Mouse (Mus musculus) midbrain, embryonic 14.5 days (tissue): ENCODE data around the gene AC129217.1. TPM values are rescaled to one million over a fixed set of nuclear protein-coding genes. Genes with fewer than 3 reads are reported as not detected.

Experiments used
- ATAC-seq: fragments of 200-750 bp; cut with Nextera tagmentation; 2 replicates; pipeline ENCODE4 v1.8.0; 2017; ENCODE audit warnings: moderate number of reproducible peaks, moderate library complexity; ENCODE audit not compliant: low FRiP score, low TSS enrichment
- DNase-seq: peaks from one replicate; pipeline ENCODE4 v3.0.0-alpha.2; 2015
- H3K27ac ChIP-seq: fragments of 300-500 bp; sonication (generic); replicated peaks from 2 replicates; pipeline ENCODE4 v1.5.1; 2014; ENCODE audit warnings: mild to moderate bottlenecking, low read depth, low read length, moderate library complexity
- H3K27me3 ChIP-seq: fragments of 300-500 bp; sonication (generic); 2 replicates; pipeline ENCODE4 v1.6.1; 2014; ENCODE audit warnings: low read length, control low read depth, mixed read lengths; ENCODE audit not compliant: control insufficient read depth, insufficient read depth
- H3K36me3 ChIP-seq: fragments of 300-500 bp; sonication (generic); 2 replicates; pipeline ENCODE4 v1.6.1; 2014; ENCODE audit warnings: low read length, control low read depth; ENCODE audit not compliant: control insufficient read depth, insufficient read depth
- H3K4me1 ChIP-seq: fragments of 300-500 bp; sonication (generic); 2 replicates; pipeline ENCODE4 v1.6.1; 2014; ENCODE audit warnings: mild to moderate bottlenecking, antibody characterized with exemption, low read length, control low read depth; ENCODE audit not compliant: control insufficient read depth, insufficient read depth
- H3K4me2 ChIP-seq: fragments of 300-500 bp; sonication (generic); 2 replicates; pipeline ENCODE4 v1.6.1; 2014; ENCODE audit warnings: mild to moderate bottlenecking, low read length, moderate library complexity
- H3K4me3 ChIP-seq: fragments of 300-500 bp; sonication (generic); replicated peaks from 2 replicates; pipeline ENCODE4 v1.5.1; 2014; ENCODE audit warnings: low read depth, low read length
- H3K9ac ChIP-seq: fragments of 300-500 bp; sonication (generic); replicated peaks from 2 replicates; pipeline ENCODE4 v1.6.1; 2014; ENCODE audit warnings: mild to moderate bottlenecking, low read length, moderate library complexity
- H3K9me3 ChIP-seq: fragments of 300-500 bp; sonication (generic); 2 replicates; pipeline ENCODE4 v1.6.1; 2016; ENCODE audit warnings: low read length, control low read depth, mixed read lengths; ENCODE audit not compliant: control insufficient read depth
- WGBS: fragments of 180-500 bp; shearing (Covaris S2); extraction: QIAGEN DNeasy Blood & Tissue Kit; methylation state at CpG from one replicate; pipeline ENCODE4 v1.1.7; 2014; 5-methylcytosine and 5-hydroxymethylcytosine counted together
- polyA plus RNA-seq: library from polyadenylated mRNA; unstranded; fragments of >200 nt; fragmentation: Nextera tagmentation; extraction: Ambion mirVana; gene quantifications from 2 replicates; pipeline ENCODE4 v1.2.1, GENCODE M21; 2014

AC129217.1 gene
- polyA plus RNA-seq = not detected in 2 replicates

DNA sequence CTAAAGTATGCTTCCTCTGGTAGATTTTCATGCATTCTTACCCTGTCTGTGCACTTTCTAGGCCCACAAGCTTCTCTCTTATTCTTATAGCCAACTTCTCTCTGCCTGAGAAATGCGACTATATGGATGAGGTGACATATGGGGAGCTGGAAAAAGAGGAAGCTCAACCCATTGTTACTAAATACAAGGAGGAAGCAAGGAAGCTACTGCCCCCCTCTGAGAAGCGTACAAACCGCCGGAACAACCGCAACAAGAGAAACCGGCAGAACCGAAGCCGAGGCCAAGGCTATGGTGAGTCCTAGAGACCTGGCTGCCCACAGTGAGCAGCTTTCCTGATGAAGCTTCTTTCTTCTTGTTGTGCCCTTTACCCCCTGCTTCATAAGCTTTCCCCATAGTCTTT is at the start of gene AC129217.1:
Gene AC129217.1 (plus strand): TSS at position 114 of the 400 bp plus-strand sequence.
- no peak for DNase-seq
- Histone ChIP-seq H3K4me1 (no peaks in the 10 kb centered on the region), H3K9ac (no peak within 1 kb of the TSS), H3K36me3 (peaks cover 97% of the 10 kb centered on the region), H3K4me3 (no peak within 1 kb of the TSS), H3K9me3 (no peaks in the 10 kb centered on the region), H3K4me2 (no peak within 1 kb of the TSS), H3K27me3 (no peaks in the 10 kb centered on the region), H3K27ac (no peak within 1 kb of the TSS)
- no peak for ATAC-seq
- 86% methylated on average over 8 of the region's 8 CpGs for WGBS

DNA sequence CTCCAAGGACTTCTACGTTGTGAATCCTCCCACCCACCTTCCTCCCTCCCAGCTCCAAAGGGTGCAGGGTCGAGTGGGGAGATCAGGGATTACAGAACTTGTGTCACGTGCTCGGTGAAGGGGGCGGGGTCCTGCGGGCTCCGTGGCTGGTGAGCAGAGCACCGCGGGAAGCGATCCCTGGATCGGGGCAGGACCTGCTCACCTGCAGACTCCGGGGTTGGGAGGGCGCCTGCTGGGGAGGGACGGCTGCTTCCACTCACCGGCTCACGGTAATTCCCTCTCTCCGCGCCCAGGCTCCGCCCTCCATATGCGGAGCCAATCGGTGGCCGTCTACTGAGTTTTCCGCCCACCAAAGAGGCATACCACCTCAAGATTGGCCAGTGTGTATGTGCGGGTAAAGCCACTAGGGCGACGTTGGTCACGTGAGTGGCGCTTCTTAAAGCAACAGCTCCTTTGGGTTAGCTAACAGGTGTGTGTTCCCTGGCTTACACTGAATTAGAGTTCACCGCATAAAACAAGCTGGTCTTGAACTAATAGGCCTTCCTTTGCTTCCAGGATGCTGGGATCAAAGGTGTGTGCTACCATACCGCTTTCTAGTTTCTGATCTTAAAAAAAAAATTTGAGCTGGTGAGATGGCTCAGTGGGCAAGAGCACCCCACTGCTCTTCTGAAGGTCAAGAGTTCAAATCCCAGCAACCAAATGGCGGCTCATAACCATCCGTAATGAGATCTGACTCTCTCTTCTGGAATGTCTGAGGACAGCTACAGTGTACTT is 43.4 kb upstream of the AC129217.1 start, which contains the start of gene Taf6l:
Gene Taf6l (minus strand): TSS at position 410 of the 774 bp plus-strand sequence.
- ATAC-seq (peak; percentile 99), DNase-seq (peak; percentile 96)
- peak within 1 kb of the TSS; percentile 69 for H3K4me2 ChIP-seq
- no peaks in the 10 kb centered on the region for H3K27me3 ChIP-seq
- H3K4me3 ChIP-seq = peak within 1 kb of the TSS; percentile 75
- H3K9ac ChIP-seq = peak within 1 kb of the TSS; percentile 66
- WGBS = 1% methylated on average over 32 of the region's 32 CpGs
- H3K4me1 ChIP-seq = peaks cover 13% of the 10 kb centered on the region; the same call in 1 of the 2 replicates
- peak within 1 kb of the TSS; percentile 75 for H3K27ac ChIP-seq
- peaks cover 26% of the 10 kb centered on the region for H3K36me3 ChIP-seq
- H3K9me3 ChIP-seq = no peaks in the 10 kb centered on the region

DNA sequence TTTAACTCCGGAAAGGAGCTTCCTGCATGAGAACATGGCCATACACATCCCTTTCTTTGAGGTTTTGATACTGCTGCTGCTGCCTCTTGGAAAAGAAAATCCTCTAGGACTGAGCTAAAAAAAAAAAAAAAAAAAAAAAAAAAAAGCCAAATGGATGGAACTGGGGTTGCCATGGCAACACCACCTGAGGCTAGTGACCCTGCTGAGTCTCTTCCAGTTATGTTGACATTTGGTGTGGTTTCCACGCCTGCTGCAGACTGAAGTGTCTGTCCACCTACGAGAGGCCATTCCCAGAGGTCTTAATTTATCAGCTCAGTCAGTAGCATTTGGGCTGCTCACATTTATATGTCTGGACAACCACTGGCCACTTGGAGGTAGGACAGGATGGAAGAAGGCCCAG is 41.1 kb upstream of the AC129217.1 start:
- Histone ChIP-seq H3K9me3 (no peaks in the 10 kb centered on the region), H3K36me3 (peaks cover 15% of the 10 kb centered on the region), H3K4me2 (no peak overlapping the region; the same call in 1 of the 2 replicates), H3K4me1 (peaks cover 13% of the 10 kb centered on the region; the same call in 1 of the 2 replicates), H3K9ac (no peak overlapping the region), H3K4me3 (no peak overlapping the region), H3K27ac (peak overlapping the region; percentile 67), H3K27me3 (no peaks in the 10 kb centered on the region)
- 18% methylated on average over 3 of the region's 3 CpGs for WGBS
- DNase-seq (peak; percentile 65), ATAC-seq (no peak)

- Histone ChIP-seq H3K4me3 (no peak overlapping the region), H3K36me3 (peaks cover 18% of the 10 kb centered on the region), H3K27ac (peak overlapping the region; percentile 67), H3K4me2 (no peak overlapping the region), H3K4me1 (peaks cover 13% of the 10 kb centered on the region; the same call in 1 of the 2 replicates), H3K9ac (no peak overlapping the region), H3K9me3 (no peaks in the 10 kb centered on the region), H3K27me3 (no peaks in the 10 kb centered on the region)
- ATAC-seq (no peak), DNase-seq (no peak)
- 20% methylated on average over 1 of the region's 1 CpGs for WGBS
Observed at GRCm38 (mm10) chr19:8789171-8789570, 40.4 kb upstream of the AC129217.1 start.

GRCm38 (mm10) chr19:8790171-8790570 is 39.4 kb upstream of the AC129217.1 start:
- H3K36me3 ChIP-seq = peaks cover 28% of the 10 kb centered on the region
- no peak overlapping the region for H3K4me2 ChIP-seq
- WGBS = 91% methylated on average over 7 of the region's 7 CpGs
- ATAC-seq (no peak), DNase-seq (no peak)
- H3K9me3 ChIP-seq = no peaks in the 10 kb centered on the region
- no peak overlapping the region for H3K9ac ChIP-seq
- H3K4me3 ChIP-seq = no peak overlapping the region
- H3K4me1 ChIP-seq = peaks cover 13% of the 10 kb centered on the region; the same call in 1 of the 2 replicates
- no peaks in the 10 kb centered on the region for H3K27me3 ChIP-seq
- H3K27ac ChIP-seq = no peak overlapping the region

DNA sequence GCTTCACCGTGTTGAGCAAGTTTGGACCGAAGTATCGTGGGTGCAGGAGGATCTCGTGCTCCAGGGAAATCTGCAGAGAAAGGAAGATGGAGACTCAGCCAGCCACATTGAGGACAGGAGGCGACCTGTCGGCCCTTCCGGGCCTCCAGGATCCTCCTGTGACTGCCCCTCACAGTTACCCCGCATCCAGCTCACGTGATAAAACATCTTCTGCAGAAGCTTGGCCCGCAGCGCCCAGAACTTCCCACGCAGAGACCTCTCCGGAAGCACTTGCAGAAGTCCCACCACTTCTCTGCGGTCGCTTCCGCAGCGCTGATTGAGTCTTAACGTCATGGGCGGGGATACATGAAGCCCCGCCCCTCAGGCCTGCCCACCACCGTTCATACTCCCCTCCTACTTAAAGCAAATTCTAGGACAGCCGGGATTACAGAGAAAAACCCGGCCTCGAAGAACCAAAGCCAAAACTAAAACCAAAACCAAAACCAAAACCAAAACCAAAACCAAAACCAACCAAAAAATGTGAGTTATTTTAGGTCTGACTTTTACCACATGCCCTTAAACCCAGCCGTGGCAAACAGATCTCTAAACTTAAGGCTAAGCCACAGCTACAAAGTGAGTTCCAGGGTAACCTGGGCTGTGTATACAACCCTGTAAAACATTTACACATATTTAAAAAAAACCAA is 31.2 kb upstream of the AC129217.1 start, which contains the start of gene Polr2g:
Gene Polr2g (minus strand): TSS at position 314 of the 683 bp plus-strand sequence.
- Histone ChIP-seq H3K27ac (peak within 1 kb of the TSS; percentile 45; the same call in 1 of the 2 replicates), H3K9ac (peak within 1 kb of the TSS; percentile 69), H3K36me3 (peaks cover 22% of the 10 kb centered on the region), H3K4me1 (peaks cover 18% of the 10 kb centered on the region), H3K27me3 (no peaks in the 10 kb centered on the region), H3K9me3 (no peaks in the 10 kb centered on the region), H3K4me3 (peak within 1 kb of the TSS; percentile 78), H3K4me2 (peak within 1 kb of the TSS; percentile 92)
- ATAC-seq (peak; percentile 73), DNase-seq (peak; percentile 94)
- 1% methylated on average over 25 of the region's 25 CpGs for WGBS

DNA sequence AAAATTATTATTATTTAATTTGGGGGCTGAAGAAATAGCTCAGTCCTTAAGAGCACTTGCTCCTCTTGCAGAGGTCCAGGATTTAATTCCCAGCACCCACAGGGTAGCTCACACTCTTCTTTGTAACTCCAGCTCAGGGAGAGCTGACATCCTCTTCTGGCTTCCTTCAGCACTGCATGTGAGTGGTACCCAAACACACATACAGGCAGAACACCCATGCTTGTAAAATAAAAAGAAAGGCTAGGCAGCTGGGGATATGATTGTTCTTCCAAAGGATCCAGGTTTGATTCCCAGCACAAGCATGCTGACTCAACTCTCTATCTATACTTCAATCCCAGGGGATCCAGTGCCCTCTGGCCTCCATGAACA is 30.6 kb upstream of the AC129217.1 start:
- H3K4me2 ChIP-seq = peak overlapping the region; percentile 92
- no peaks in the 10 kb centered on the region for H3K9me3 ChIP-seq
- ATAC-seq (no peak), DNase-seq (no peak)
- peak overlapping the region; percentile 78; the same call in 1 of the 2 replicates for H3K4me3 ChIP-seq
- no peak overlapping the region for H3K27ac ChIP-seq
- no peaks in the 10 kb centered on the region for H3K27me3 ChIP-seq
- no peak overlapping the region for H3K9ac ChIP-seq
- H3K4me1 ChIP-seq = peaks cover 18% of the 10 kb centered on the region
- peaks cover 17% of the 10 kb centered on the region for H3K36me3 ChIP-seq

- ATAC-seq = peak; percentile 98
- peak; percentile 97 for DNase-seq
- H3K27me3 ChIP-seq = no peaks in the 10 kb centered on the region
- H3K9me3 ChIP-seq = no peaks in the 10 kb centered on the region
- H3K4me1 ChIP-seq = peaks cover 16% of the 10 kb centered on the region
- H3K27ac ChIP-seq = peak within 1 kb of the TSS; percentile 85
- H3K9ac ChIP-seq = peak within 1 kb of the TSS; percentile 52
- H3K36me3 ChIP-seq = peaks cover 27% of the 10 kb centered on the region; the same call in 1 of the 2 replicates
- H3K4me3 ChIP-seq = peak within 1 kb of the TSS; percentile 53
- WGBS = under 1% methylated on average over 30 of the region's 30 CpGs
- peak within 1 kb of the TSS; percentile 71 for H3K4me2 ChIP-seq
Observed at GRCm38 (mm10) chr19:8802130-8802821, 27.3 kb upstream of the AC129217.1 start, which contains the start of gene Zbtb3. Zbtb3 (plus strand) TSS chr19:8802555.
